Mouse (Mus musculus) embryo, embryonic 9.5 days (tissue): ENCODE measurements around the gene Usp9x.
A peak's percentile ranks its signal among the peaks of the same experiment; 100 is the strongest.

Experiments
- DNase-seq: peaks from one replicate; pipeline ENCODE4 v3.0.0-alpha.2; 2017; ENCODE audit errors: extremely low spot score

Gene Usp9x

GRCm38 (mm10) chrX:13072461-13072982 lies 1.2 kb downstream of the Usp9x start:
- peak; percentile 78 for DNase-seq

- no peak for DNase-seq
Observed at GRCm38 (mm10) chrX:13085621-13086020, 14.3 kb downstream of the Usp9x start.

- DNase-seq, result no peak
Observed at GRCm38 (mm10) chrX:13096985-13097384, 25.7 kb downstream of the Usp9x start.

- DNase-seq, result no peak
Observed at GRCm38 (mm10) chrX:13206514-13206913, 135.2 kb downstream of the Usp9x start.

GRCm38 (mm10) chrX:13207512-13208341 lies 136.4 kb downstream of the Usp9x start:
- DNase-seq, result peak; percentile 90

GRCm38 (mm10) chrX:13208404-13208803 lies 137.1 kb downstream of the Usp9x start:
- DNase-seq, result no peak

- DNase-seq, result no peak
Observed at GRCm38 (mm10) chrX:13214275-13214674, 143.0 kb downstream of the Usp9x start.
